Mouse (Mus musculus) small intestine, adult 2 months (tissue): ENCODE data around the gene Numb.

ENCODE experiments used
- CTCF ChIP-seq: fragments of 200-500 bp; IDR thresholded peaks from 2 replicates; pipeline ENCODE4 v1.5.1; 2012; ENCODE audit warnings: low read depth, mild to moderate bottlenecking, control low read depth, inconsistent platforms, low read length, moderate library complexity, mixed read lengths; ENCODE audit not compliant: insufficient replicate concordance, insufficient read length; ENCODE audit errors: extremely low read depth
- POLR2A ChIP-seq: fragments of 200-500 bp; IDR thresholded peaks from 2 replicates; pipeline ENCODE4 v1.6.1; 2012; ENCODE audit warnings: low read depth, mild to moderate bottlenecking, control low read depth, inconsistent platforms, low read length, moderate library complexity

GRCm38 (mm10) chr12:83830424-83830823 lies 91.3 kb downstream of the Numb start:
- TF ChIP-seq POLR2A: no peak
- TF ChIP-seq CTCF: no peak
